Mouse (Mus musculus): ENCODE measurements at regions not wholly inside any gene's neighbourhood (a gene's known extent, or its start where the extent isn't known, plus 50 kb on each side); places are given as distances from the start of the nearest gene placed in this dataset.

- TF ChIP-seq HCFC1 (IDR thresholded peaks at IDR 0.05; ENCODE audit: borderline replicate concordance, insufficient read depth, low read length), result no peak
- no peak for TF ChIP-seq MAFK (IDR thresholded peaks at IDR 0.05; ENCODE audit: insufficient read depth, low read depth, low read length)
- no peak for TF ChIP-seq ZC3H11A (IDR thresholded peaks at IDR 0.05; ENCODE audit: borderline replicate concordance, low read depth, low read length)
- no peak for TF ChIP-seq CHD2 (IDR thresholded peaks at IDR 0.05; ENCODE audit: low read depth, low read length)
- no peak for TF ChIP-seq ZNF384 (IDR thresholded peaks at IDR 0.05; ENCODE audit: low read depth, low read length)
Measured at GRCm38 (mm10) chr2:10937405-10937804, 234.5 kb upstream of the Prkcq start.
